Mouse (Mus musculus): Measurements from ENCODE around the gene Ppara. TPM values are rescaled to one million over a fixed set of nuclear protein-coding genes. Genes with fewer than 3 reads are reported as not detected.
A peak's percentile ranks its signal among the peaks of the same experiment; 100 is the strongest.

Gene Ppara
- polyA plus RNA-seq, 1 experiment from 2014 or later = 14.3 TPM

DNA sequence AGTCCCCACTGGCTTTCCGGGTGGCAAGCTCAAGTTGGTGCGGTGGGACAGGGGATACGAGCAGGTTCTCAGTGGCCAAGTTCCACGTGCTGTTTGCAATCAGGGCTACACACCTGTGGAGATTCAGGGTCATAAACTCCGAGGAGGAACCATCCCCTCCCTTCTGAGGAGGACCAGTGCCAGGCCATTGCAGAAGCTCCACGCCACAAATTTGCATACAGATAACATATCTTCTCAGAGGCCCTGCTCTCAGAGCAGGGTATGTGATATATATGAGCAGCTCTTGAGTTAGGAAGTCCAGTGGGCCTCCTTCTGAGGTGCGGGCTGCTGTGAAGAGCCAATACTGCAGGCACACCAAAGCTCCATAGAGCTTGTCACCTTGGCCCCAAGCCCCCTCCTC lies 15.8 kb upstream of the Ppara start:
- no peak overlapping the region for H3K4me2 ChIP-seq (replicated peaks; ENCODE audit: low read depth)
- WGBS = 40% methylated on average over 7 of the region's 7 CpGs
- no peaks in the 10 kb centered on the region for H3K36me3 ChIP-seq (ENCODE audit: control insufficient read depth, insufficient read depth)
- H3K9me3 ChIP-seq (ENCODE audit: control insufficient read depth) = no peaks in the 10 kb centered on the region
- H3K27me3 ChIP-seq (replicated peaks; ENCODE audit: control insufficient read depth, insufficient read depth, low read length) = no peaks in the 10 kb centered on the region
- no peak overlapping the region for H3K9ac ChIP-seq (ENCODE audit: low read depth, low read length)
- H3K4me1 ChIP-seq (replicated peaks; ENCODE audit: control insufficient read depth, insufficient read depth, low read length) = no peaks in the 10 kb centered on the region
- no peak overlapping the region for H3K4me3 ChIP-seq (ENCODE audit: low read depth, low read length)
- H3K27ac ChIP-seq (ENCODE audit: low read depth, low read length) = no peak overlapping the region
- TF ChIP-seq CTCF (IDR thresholded peaks at IDR 0.05; ENCODE audit: low read depth) = no peak
- peak; percentile 50 for ATAC-seq

DNA sequence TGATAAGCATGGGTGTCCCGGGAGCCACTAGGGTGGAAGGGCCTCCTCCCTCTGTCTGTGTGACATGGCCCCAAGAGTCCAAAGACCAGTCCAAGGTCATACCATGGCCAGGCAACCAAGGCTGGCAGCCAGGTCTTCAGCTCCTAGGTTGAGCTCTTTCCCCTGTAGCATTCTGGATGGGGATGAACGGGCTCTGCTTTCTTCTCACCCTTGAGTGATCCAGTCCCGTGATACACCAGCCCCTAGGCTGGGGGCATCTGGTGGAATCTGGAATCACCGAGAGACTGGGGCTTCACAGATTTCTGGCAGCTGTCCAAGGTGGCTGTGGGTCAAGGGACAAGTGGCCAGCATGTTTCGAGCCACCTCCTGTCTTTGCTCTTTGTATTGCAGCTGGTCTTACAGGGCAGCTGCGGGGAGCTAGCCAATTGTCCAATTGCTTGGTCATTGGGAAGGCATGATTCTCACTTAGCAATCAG lies 14.4 kb upstream of the Ppara start:
- H3K9me3 ChIP-seq (ENCODE audit: control insufficient read depth) = no peaks in the 10 kb centered on the region
- no peaks in the 10 kb centered on the region for H3K27me3 ChIP-seq (replicated peaks; ENCODE audit: control insufficient read depth, insufficient read depth, low read length)
- ATAC-seq = peak; percentile 18; the same call in 1 of the 2 replicates
- H3K4me1 ChIP-seq (replicated peaks; ENCODE audit: control insufficient read depth, insufficient read depth, low read length) = no peaks in the 10 kb centered on the region
- no peaks in the 10 kb centered on the region for H3K36me3 ChIP-seq (ENCODE audit: control insufficient read depth, insufficient read depth)
- no peak overlapping the region for H3K4me3 ChIP-seq (ENCODE audit: low read depth, low read length)
- TF ChIP-seq CTCF (IDR thresholded peaks at IDR 0.05; ENCODE audit: low read depth) = no peak
- WGBS = 54% methylated on average over 6 of the region's 6 CpGs
- H3K4me2 ChIP-seq (replicated peaks; ENCODE audit: low read depth) = no peak overlapping the region
- H3K27ac ChIP-seq (ENCODE audit: low read depth, low read length) = no peak overlapping the region
- no peak overlapping the region for H3K9ac ChIP-seq (ENCODE audit: low read depth, low read length)

- H3K4me2 ChIP-seq (replicated peaks; ENCODE audit: low read depth) = no peak overlapping the region
- no peak for ATAC-seq
- H3K9ac ChIP-seq (ENCODE audit: low read depth, low read length) = no peak overlapping the region
- 52% methylated on average over 11 of the region's 11 CpGs for WGBS
- H3K36me3 ChIP-seq (ENCODE audit: control insufficient read depth, insufficient read depth) = no peaks in the 10 kb centered on the region
- no peak overlapping the region for H3K4me3 ChIP-seq (ENCODE audit: low read depth, low read length)
- no peaks in the 10 kb centered on the region for H3K9me3 ChIP-seq (ENCODE audit: control insufficient read depth)
- no peaks in the 10 kb centered on the region for H3K4me1 ChIP-seq (replicated peaks; ENCODE audit: control insufficient read depth, insufficient read depth, low read length)
- no peaks in the 10 kb centered on the region for H3K27me3 ChIP-seq (replicated peaks; ENCODE audit: control insufficient read depth, insufficient read depth, low read length)
- no peak overlapping the region for H3K27ac ChIP-seq (ENCODE audit: low read depth, low read length)
- TF ChIP-seq CTCF (IDR thresholded peaks at IDR 0.05; ENCODE audit: low read depth) = no peak
Measured at GRCm38 (mm10) chr15:85724271-85725165, 10.3 kb upstream of the Ppara start.

DNA sequence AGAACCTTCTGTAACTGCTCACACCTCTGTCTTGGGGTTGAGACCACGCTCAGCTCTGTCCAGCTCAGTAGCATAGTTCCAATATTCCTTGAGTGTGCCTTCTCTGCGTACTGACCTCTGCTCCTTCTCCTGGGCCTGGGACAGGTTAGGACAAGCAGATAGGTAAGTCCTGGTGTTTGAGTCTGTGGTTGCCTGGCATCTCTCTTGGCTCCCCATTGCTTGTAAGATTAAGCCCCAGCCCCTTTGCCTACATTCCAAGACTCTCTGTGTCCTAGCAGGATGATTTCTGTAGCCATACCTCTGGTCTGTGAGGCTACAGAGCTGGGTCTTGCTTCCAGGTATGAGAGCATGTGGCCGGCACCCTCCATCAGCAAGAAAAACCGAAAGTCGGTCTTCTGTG lies 6.6 kb upstream of the Ppara start:
- no peak overlapping the region for H3K4me2 ChIP-seq (replicated peaks; ENCODE audit: low read depth)
- H3K27ac ChIP-seq (ENCODE audit: low read depth, low read length) = no peak overlapping the region
- no peak for TF ChIP-seq CTCF (IDR thresholded peaks at IDR 0.05; ENCODE audit: low read depth)

GRCm38 (mm10) chr15:85729256-85729655 lies 5.5 kb upstream of the Ppara start:
- Histone ChIP-seq H3K27ac (ENCODE audit: low read depth, low read length) (no peak overlapping the region), H3K27me3 (replicated peaks; ENCODE audit: control insufficient read depth, insufficient read depth, low read length) (no peaks in the 10 kb centered on the region; the same call in 1 of the 2 replicates), H3K36me3 (ENCODE audit: control insufficient read depth, insufficient read depth) (no peaks in the 10 kb centered on the region), H3K4me3 (ENCODE audit: low read depth, low read length) (no peak overlapping the region), H3K9me3 (ENCODE audit: control insufficient read depth) (no peaks in the 10 kb centered on the region), H3K9ac (ENCODE audit: low read depth, low read length) (no peak overlapping the region), H3K4me1 (replicated peaks; ENCODE audit: control insufficient read depth, insufficient read depth, low read length) (no peaks in the 10 kb centered on the region), H3K4me2 (replicated peaks; ENCODE audit: low read depth) (no peak overlapping the region)
- TF ChIP-seq CTCF (IDR thresholded peaks at IDR 0.05; ENCODE audit: low read depth) = no peak
- 83% methylated on average over 9 of the region's 9 CpGs for WGBS
- no peak for ATAC-seq

More for the DNA sequence above, 6.6 kb upstream of the Ppara start:
- H3K4me3 ChIP-seq (ENCODE audit: low read depth, low read length) = no peak overlapping the region
- no peaks in the 10 kb centered on the region for H3K4me1 ChIP-seq (replicated peaks; ENCODE audit: control insufficient read depth, insufficient read depth, low read length)
- ATAC-seq = no peak
- no peaks in the 10 kb centered on the region for H3K27me3 ChIP-seq (replicated peaks; ENCODE audit: control insufficient read depth, insufficient read depth, low read length)
- WGBS = 85% methylated on average over 5 of the region's 5 CpGs
- no peaks in the 10 kb centered on the region for H3K36me3 ChIP-seq (ENCODE audit: control insufficient read depth, insufficient read depth)
- H3K9ac ChIP-seq (ENCODE audit: low read depth, low read length) = no peak overlapping the region
- no peaks in the 10 kb centered on the region for H3K9me3 ChIP-seq (ENCODE audit: control insufficient read depth)

GRCm38 (mm10) chr15:85730027-85730426 lies 4.8 kb upstream of the Ppara start:
- H3K9ac ChIP-seq (ENCODE audit: low read depth, low read length) = no peak overlapping the region
- no peaks in the 10 kb centered on the region for H3K36me3 ChIP-seq (ENCODE audit: control insufficient read depth, insufficient read depth)
- no peak overlapping the region for H3K4me2 ChIP-seq (replicated peaks; ENCODE audit: low read depth)
- peaks cover 4% of the 10 kb centered on the region; the same call in 1 of the 2 replicates for H3K4me1 ChIP-seq (replicated peaks; ENCODE audit: control insufficient read depth, insufficient read depth, low read length)
- TF ChIP-seq CTCF (IDR thresholded peaks at IDR 0.05; ENCODE audit: low read depth) = no peak
- 56% methylated on average over 2 of the region's 2 CpGs for WGBS
- no peak overlapping the region for H3K4me3 ChIP-seq (ENCODE audit: low read depth, low read length)
- no peak for ATAC-seq
- no peak overlapping the region for H3K27ac ChIP-seq (ENCODE audit: low read depth, low read length)
- no peaks in the 10 kb centered on the region for H3K9me3 ChIP-seq (ENCODE audit: control insufficient read depth)
- no peaks in the 10 kb centered on the region; the same call in 1 of the 2 replicates for H3K27me3 ChIP-seq (replicated peaks; ENCODE audit: control insufficient read depth, insufficient read depth, low read length)
